Mouse (Mus musculus): Measurements from ENCODE around the gene Vps18. TPM values are rescaled to one million over a fixed set of nuclear protein-coding genes. Genes with fewer than 3 reads are reported as not detected.

Gene Vps18
- polyA plus RNA-seq, 1 experiment from 2014 or later: 6.9 TPM

DNA sequence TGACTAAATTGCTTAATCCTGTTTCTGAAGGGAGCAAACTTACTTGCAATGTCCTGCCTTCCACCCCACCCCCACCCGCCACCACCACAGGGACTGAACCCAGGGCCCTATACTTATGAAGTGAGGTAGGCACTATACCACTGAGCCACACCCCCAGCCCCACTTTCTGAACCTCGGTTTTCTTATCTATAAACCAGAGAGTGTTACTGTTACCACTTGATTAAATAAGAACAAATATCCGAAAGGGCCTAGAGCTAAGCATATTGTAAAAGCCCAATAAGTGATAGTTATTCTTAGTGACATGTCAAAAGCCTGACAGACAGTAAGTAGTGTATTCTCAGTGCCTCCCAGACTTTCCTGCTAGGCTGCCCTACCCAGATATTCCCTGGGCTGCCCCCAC, 15.9 kb downstream of the Vps18 start:
- WGBS (ENCODE audit: insufficient replicate concordance): 36% methylated on average over 3 of the region's 3 CpGs
- Histone ChIP-seq H3K27ac (ENCODE audit: low read depth, low read length) (no peak overlapping the region), H3K27me3 (ENCODE audit: control insufficient read depth, insufficient read depth, low read length) (no peaks in the 10 kb centered on the region), H3K9ac (ENCODE audit: low read depth, low read length) (no peak overlapping the region), H3K36me3 (ENCODE audit: control insufficient read depth, insufficient read depth, low read length) (no peaks in the 10 kb centered on the region), H3K4me3 (ENCODE audit: low read depth, low read length) (no peak overlapping the region), H3K4me1 (ENCODE audit: control insufficient read depth, insufficient read depth, low read length) (peaks cover 29% of the 10 kb centered on the region), H3K4me2 (no peak overlapping the region), H3K9me3 (replicated peaks; ENCODE audit: control insufficient read depth, low read length) (no peaks in the 10 kb centered on the region)
- ATAC-seq (replicated peaks; ENCODE audit: insufficient number of reproducible peaks, low FRiP score, low TSS enrichment): no peak

- ATAC-seq (replicated peaks; ENCODE audit: insufficient number of reproducible peaks, low FRiP score, low TSS enrichment): 0 out of 2 replicates have a peak, but pooled peaks have one; percentile 18
- H3K27ac ChIP-seq (ENCODE audit: low read depth, low read length): peak overlapping the region; percentile 6; the same call in 1 of the 2 replicates
- H3K36me3 ChIP-seq (ENCODE audit: control insufficient read depth, insufficient read depth, low read length): no peaks in the 10 kb centered on the region
- WGBS (ENCODE audit: insufficient replicate concordance): 18% methylated on average over 3 of the region's 3 CpGs
- peaks cover 29% of the 10 kb centered on the region for H3K4me1 ChIP-seq (ENCODE audit: control insufficient read depth, insufficient read depth, low read length)
- H3K9me3 ChIP-seq (replicated peaks; ENCODE audit: control insufficient read depth, low read length): no peaks in the 10 kb centered on the region
- H3K4me2 ChIP-seq: no peak overlapping the region
- H3K27me3 ChIP-seq (ENCODE audit: control insufficient read depth, insufficient read depth, low read length): no peaks in the 10 kb centered on the region
- H3K4me3 ChIP-seq (ENCODE audit: low read depth, low read length): no peak overlapping the region
- no peak overlapping the region for H3K9ac ChIP-seq (ENCODE audit: low read depth, low read length)
Measured at GRCm38 (mm10) chr2:119304798-119305208, 16.3 kb downstream of the Vps18 start.

DNA sequence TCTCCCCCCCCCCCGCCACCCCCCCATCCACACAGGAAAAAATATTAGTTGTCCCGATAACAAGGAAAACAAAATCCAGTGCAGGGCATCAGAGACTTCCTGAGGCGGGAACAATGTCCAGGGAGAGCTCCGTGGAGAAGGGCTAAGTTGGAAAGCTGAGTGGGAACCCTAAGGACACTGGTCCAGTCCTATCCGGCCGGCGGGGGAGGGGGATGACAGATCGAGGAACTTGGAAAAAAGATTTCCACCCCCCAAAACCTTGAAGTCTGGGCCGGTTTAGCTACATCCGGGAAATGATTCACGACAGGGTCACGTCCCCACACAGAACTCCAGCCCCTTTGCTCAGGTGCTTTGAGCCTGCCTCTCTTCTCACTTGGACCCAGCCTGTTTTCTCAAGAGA, 23.0 kb downstream of the Vps18 start:
- Histone ChIP-seq H3K9ac (ENCODE audit: low read depth, low read length) (no peak overlapping the region), H3K4me2 (no peak overlapping the region), H3K4me3 (ENCODE audit: low read depth, low read length) (no peak overlapping the region), H3K4me1 (ENCODE audit: control insufficient read depth, insufficient read depth, low read length) (peaks cover 6% of the 10 kb centered on the region; the same call in 1 of the 2 replicates), H3K9me3 (replicated peaks; ENCODE audit: control insufficient read depth, low read length) (no peaks in the 10 kb centered on the region), H3K36me3 (ENCODE audit: control insufficient read depth, insufficient read depth, low read length) (no peaks in the 10 kb centered on the region), H3K27me3 (ENCODE audit: control insufficient read depth, insufficient read depth, low read length) (peaks cover 4% of the 10 kb centered on the region; the same call in 1 of the 2 replicates), H3K27ac (ENCODE audit: low read depth, low read length) (peak overlapping the region; percentile 24; the same call in 1 of the 2 replicates)
- WGBS (ENCODE audit: insufficient replicate concordance): 39% methylated on average over 12 of the region's 12 CpGs
- no peak for ATAC-seq (replicated peaks; ENCODE audit: insufficient number of reproducible peaks, low FRiP score, low TSS enrichment)

- 63% methylated on average over 2 of the region's 2 CpGs for WGBS (ENCODE audit: insufficient replicate concordance)
- Histone ChIP-seq H3K9ac (ENCODE audit: low read depth, low read length) (no peak overlapping the region), H3K4me3 (ENCODE audit: low read depth, low read length) (no peak overlapping the region), H3K27me3 (ENCODE audit: control insufficient read depth, insufficient read depth, low read length) (peaks cover 4% of the 10 kb centered on the region; the same call in 1 of the 2 replicates), H3K27ac (ENCODE audit: low read depth, low read length) (no peak overlapping the region), H3K9me3 (replicated peaks; ENCODE audit: control insufficient read depth, low read length) (no peaks in the 10 kb centered on the region), H3K36me3 (ENCODE audit: control insufficient read depth, insufficient read depth, low read length) (no peaks in the 10 kb centered on the region), H3K4me2 (no peak overlapping the region), H3K4me1 (ENCODE audit: control insufficient read depth, insufficient read depth, low read length) (peaks cover 6% of the 10 kb centered on the region; the same call in 1 of the 2 replicates)
- peak; percentile 20; the same call in 1 of the 2 replicates for ATAC-seq (replicated peaks; ENCODE audit: insufficient number of reproducible peaks, low FRiP score, low TSS enrichment)
Measured at GRCm38 (mm10) chr2:119312380-119312958, 23.9 kb downstream of the Vps18 start.

DNA sequence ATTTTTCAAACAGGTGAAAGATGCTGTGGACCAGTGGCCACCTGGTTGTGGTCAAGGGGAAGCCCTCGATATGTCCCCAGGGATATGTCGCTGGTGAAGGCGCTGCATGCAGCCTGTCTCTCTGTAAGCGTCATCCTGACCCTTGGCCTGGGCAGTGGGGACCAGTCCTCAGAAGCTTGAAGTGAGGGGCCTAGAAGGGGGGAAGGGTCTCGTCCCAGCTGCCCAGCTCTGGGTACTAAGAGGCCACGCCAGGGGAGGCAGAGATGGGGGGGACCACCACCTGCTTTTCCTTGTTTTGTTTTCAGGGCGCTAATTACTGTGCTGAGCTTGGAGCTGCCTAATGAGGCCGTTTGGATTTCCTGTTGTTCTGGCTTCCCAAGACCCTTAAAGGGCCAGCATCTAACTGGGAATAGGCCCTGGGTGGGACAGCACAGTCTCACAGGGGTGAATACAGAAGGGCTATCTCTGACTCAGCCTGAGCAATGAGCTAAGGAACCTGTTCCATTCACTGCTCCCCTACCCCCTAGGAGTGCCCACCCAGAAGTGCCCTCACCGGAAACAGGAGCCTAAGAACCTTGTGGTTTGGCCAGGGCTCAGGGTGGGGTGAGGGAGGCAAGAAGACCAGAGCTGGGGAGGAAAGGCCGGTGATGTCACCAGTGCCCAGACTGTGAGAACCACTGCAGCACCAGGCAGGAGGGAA, 25.4 kb downstream of the Vps18 start:
- Histone ChIP-seq H3K4me3 (ENCODE audit: low read depth, low read length) (no peak overlapping the region), H3K9ac (ENCODE audit: low read depth, low read length) (no peak overlapping the region), H3K4me1 (ENCODE audit: control insufficient read depth, insufficient read depth, low read length) (peaks cover 6% of the 10 kb centered on the region; the same call in 1 of the 2 replicates), H3K4me2 (no peak overlapping the region), H3K27ac (ENCODE audit: low read depth, low read length) (no peak overlapping the region), H3K36me3 (ENCODE audit: control insufficient read depth, insufficient read depth, low read length) (no peaks in the 10 kb centered on the region), H3K27me3 (ENCODE audit: control insufficient read depth, insufficient read depth, low read length) (peaks cover 7% of the 10 kb centered on the region; the same call in 1 of the 2 replicates), H3K9me3 (replicated peaks; ENCODE audit: control insufficient read depth, low read length) (no peaks in the 10 kb centered on the region)
- ATAC-seq (replicated peaks; ENCODE audit: insufficient number of reproducible peaks, low FRiP score, low TSS enrichment): no peak
- 31% methylated on average over 10 of the region's 10 CpGs for WGBS (ENCODE audit: insufficient replicate concordance)

DNA sequence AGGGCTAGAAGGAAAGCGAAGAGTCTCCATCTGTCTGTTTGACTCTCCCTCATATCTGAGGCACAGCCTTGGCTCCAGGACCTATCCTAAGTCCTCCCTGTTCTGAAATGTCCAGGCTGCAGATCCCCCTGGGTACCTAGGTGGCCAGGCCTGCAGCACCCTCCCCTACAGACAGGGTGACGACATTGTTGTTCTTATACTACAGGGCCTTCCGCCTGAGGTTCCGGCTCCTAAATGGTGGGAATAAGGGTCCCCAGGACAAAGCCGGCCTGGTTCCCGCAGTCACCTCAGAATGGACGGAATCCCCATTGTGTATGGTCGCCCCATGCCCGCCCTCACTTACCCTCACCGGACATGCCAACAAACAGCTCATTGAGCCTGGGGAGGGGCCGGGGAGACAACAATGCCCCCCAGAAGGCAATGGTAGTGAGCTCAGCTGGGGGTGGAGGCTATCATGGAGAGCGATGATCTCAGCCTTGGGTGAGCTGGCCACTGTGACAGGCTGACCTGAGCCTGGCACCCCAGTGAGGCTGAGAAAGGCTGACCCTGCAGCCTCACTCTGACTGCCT, 26.3 kb downstream of the Vps18 start:
- no peaks in the 10 kb centered on the region for H3K9me3 ChIP-seq (replicated peaks; ENCODE audit: control insufficient read depth, low read length)
- no peak overlapping the region for H3K9ac ChIP-seq (ENCODE audit: low read depth, low read length)
- no peak overlapping the region for H3K4me2 ChIP-seq
- no peaks in the 10 kb centered on the region for H3K36me3 ChIP-seq (ENCODE audit: control insufficient read depth, insufficient read depth, low read length)
- peaks cover 6% of the 10 kb centered on the region; the same call in 1 of the 2 replicates for H3K4me1 ChIP-seq (ENCODE audit: control insufficient read depth, insufficient read depth, low read length)
- no peak; the same call in 1 of the 2 replicates for ATAC-seq (replicated peaks; ENCODE audit: insufficient number of reproducible peaks, low FRiP score, low TSS enrichment)
- H3K4me3 ChIP-seq (ENCODE audit: low read depth, low read length): no peak overlapping the region
- H3K27me3 ChIP-seq (ENCODE audit: control insufficient read depth, insufficient read depth, low read length): peaks cover 7% of the 10 kb centered on the region; the same call in 1 of the 2 replicates
- no peak overlapping the region for H3K27ac ChIP-seq (ENCODE audit: low read depth, low read length)
- WGBS (ENCODE audit: insufficient replicate concordance): 64% methylated on average over 12 of the region's 12 CpGs

- ATAC-seq (replicated peaks; ENCODE audit: insufficient number of reproducible peaks, low FRiP score, low TSS enrichment): no peak
Measured at GRCm38 (mm10) chr2:119318043-119318710, 29.6 kb downstream of the Vps18 start.

DNA sequence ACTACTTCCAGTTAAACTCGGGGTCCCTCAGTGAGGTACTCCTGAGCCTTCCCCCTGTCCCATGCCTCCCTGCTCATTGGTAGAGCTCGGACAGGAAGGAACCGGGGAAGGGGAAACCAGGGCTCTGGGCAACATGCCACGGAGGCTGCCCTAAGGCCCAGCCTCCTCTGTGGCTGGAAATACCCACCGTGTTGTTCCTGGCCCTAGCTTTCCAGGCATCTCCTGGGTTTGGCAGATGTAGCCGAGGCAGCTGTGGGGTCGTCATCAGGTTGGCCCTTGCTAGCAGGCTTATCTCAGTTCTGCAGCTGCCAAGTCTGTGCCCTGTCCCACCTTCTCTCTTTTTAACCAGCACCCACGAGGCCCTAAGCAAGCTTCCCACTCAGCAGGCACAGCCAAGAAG, 32.0 kb downstream of the Vps18 start:
- Histone ChIP-seq H3K9ac (ENCODE audit: low read depth, low read length) (no peak overlapping the region), H3K4me1 (ENCODE audit: control insufficient read depth, insufficient read depth, low read length) (peaks cover 29% of the 10 kb centered on the region), H3K27me3 (ENCODE audit: control insufficient read depth, insufficient read depth, low read length) (peaks cover 55% of the 10 kb centered on the region), H3K27ac (ENCODE audit: low read depth, low read length) (no peak overlapping the region), H3K4me2 (no peak overlapping the region), H3K9me3 (replicated peaks; ENCODE audit: control insufficient read depth, low read length) (no peaks in the 10 kb centered on the region), H3K36me3 (ENCODE audit: control insufficient read depth, insufficient read depth, low read length) (no peaks in the 10 kb centered on the region), H3K4me3 (ENCODE audit: low read depth, low read length) (no peak overlapping the region)
- ATAC-seq (replicated peaks; ENCODE audit: insufficient number of reproducible peaks, low FRiP score, low TSS enrichment): no peak
- 44% methylated on average over 8 of the region's 8 CpGs for WGBS (ENCODE audit: insufficient replicate concordance)

More at GRCm38 (mm10) chr2:119318043-119318710, 29.6 kb downstream of the Vps18 start:
- Histone ChIP-seq H3K4me1 (ENCODE audit: control insufficient read depth, insufficient read depth, low read length) (peaks cover 21% of the 10 kb centered on the region), H3K36me3 (ENCODE audit: control insufficient read depth, insufficient read depth, low read length) (no peaks in the 10 kb centered on the region), H3K27ac (ENCODE audit: low read depth, low read length) (no peak overlapping the region), H3K9me3 (replicated peaks; ENCODE audit: control insufficient read depth, low read length) (no peaks in the 10 kb centered on the region), H3K4me3 (ENCODE audit: low read depth, low read length) (no peak overlapping the region), H3K9ac (ENCODE audit: low read depth, low read length) (no peak overlapping the region), H3K4me2 (no peak overlapping the region), H3K27me3 (ENCODE audit: control insufficient read depth, insufficient read depth, low read length) (peaks cover 37% of the 10 kb centered on the region)
- 58% methylated on average over 3 of the region's 3 CpGs for WGBS (ENCODE audit: insufficient replicate concordance)
